Mouse (Mus musculus) kidney, embryonic 14.5 days (tissue): ENCODE results near the gene Ptprm. TPM values are rescaled to one million over a fixed set of nuclear protein-coding genes. Genes with fewer than 3 reads are reported as not detected.

Source experiments
- ATAC-seq: fragments of 200-750 bp; cut with Nextera tagmentation; 2 replicates; pipeline ENCODE4 v1.8.0; 2017; ENCODE audit warnings: moderate number of reproducible peaks, mild to moderate bottlenecking, moderate TSS enrichment, moderate library complexity; ENCODE audit not compliant: low FRiP score, low TSS enrichment
- H3K27ac ChIP-seq: fragments of 300-500 bp; sonication (generic); 2 replicates; pipeline ENCODE4 v1.5.1; 2014; ENCODE audit warnings: low read depth, mild to moderate bottlenecking, low read length, moderate library complexity, mixed read lengths
- H3K27me3 ChIP-seq: fragments of 300-500 bp; sonication (generic); 2 replicates; pipeline ENCODE4 v1.6.1; 2014; ENCODE audit warnings: mild to moderate bottlenecking, low read length; ENCODE audit not compliant: control insufficient read depth, insufficient read depth
- H3K36me3 ChIP-seq: fragments of 300-500 bp; sonication (generic); 2 replicates; pipeline ENCODE4 v1.6.1; 2014; ENCODE audit warnings: low read length, mixed read lengths; ENCODE audit not compliant: control insufficient read depth, insufficient read depth
- H3K4me1 ChIP-seq: fragments of 300-500 bp; sonication (generic); 2 replicates; pipeline ENCODE4 v1.6.1; 2014; ENCODE audit warnings: low read length, mixed read lengths; ENCODE audit not compliant: control insufficient read depth, insufficient read depth
- H3K4me2 ChIP-seq: fragments of 300-500 bp; sonication (generic); replicated peaks from 2 replicates; pipeline ENCODE4 v1.6.1; 2014; ENCODE audit warnings: low read depth, mild to moderate bottlenecking, low read length
- H3K4me3 ChIP-seq: fragments of 300-500 bp; sonication (generic); 2 replicates; pipeline ENCODE4 v1.5.1; 2014; ENCODE audit warnings: mild to moderate bottlenecking, low read length
- H3K9ac ChIP-seq: fragments of 300-500 bp; sonication (generic); 2 replicates; pipeline ENCODE4 v1.6.1; 2014; ENCODE audit warnings: low read depth, mild to moderate bottlenecking, low read length, moderate library complexity
- H3K9me3 ChIP-seq: fragments of 300-500 bp; sonication (generic); 2 replicates; pipeline ENCODE4 v1.6.1; 2016; ENCODE audit warnings: low read length; ENCODE audit not compliant: control insufficient read depth
- WGBS: fragments of 180-500 bp; shearing (Covaris S2); extraction: QIAGEN DNeasy Blood & Tissue Kit; methylation state at CpG from one replicate; pipeline ENCODE4 v1.1.7; 2014; 5-methylcytosine and 5-hydroxymethylcytosine counted together
- polyA plus RNA-seq: library from polyadenylated mRNA; unstranded; fragments of >200 nt; fragmentation: Nextera tagmentation; extraction: Ambion mirVana; gene quantifications from 2 replicates; pipeline ENCODE4 v1.2.1, GENCODE M21; 2014

Ptprm gene
- polyA plus RNA-seq, 1 experiment from 2014 or later: 22.6 TPM

GRCm38 (mm10) chr17:66761326-66762296, 592.6 kb downstream of the Ptprm start:
- no peaks in the 10 kb centered on the region for H3K9me3 ChIP-seq
- WGBS: 28% methylated on average over 26 of the region's 26 CpGs
- peak overlapping the region; percentile 4; the same call in 1 of the 2 replicates for H3K9ac ChIP-seq
- no peaks in the 10 kb centered on the region for H3K36me3 ChIP-seq
- H3K4me2 ChIP-seq: peak overlapping the region; percentile 29
- peaks cover 21% of the 10 kb centered on the region for H3K4me1 ChIP-seq
- no peaks in the 10 kb centered on the region for H3K27me3 ChIP-seq
- no peak overlapping the region for H3K4me3 ChIP-seq
- peak overlapping the region; percentile 67; the same call in 1 of the 2 replicates for H3K27ac ChIP-seq
- ATAC-seq: peak; percentile 86

GRCm38 (mm10) chr17:66757025-66757511, 597.2 kb downstream of the Ptprm start:
- ATAC-seq: no peak
- WGBS: 37% methylated on average over 10 of the region's 10 CpGs
- H3K4me2 ChIP-seq: no peak overlapping the region
- no peaks in the 10 kb centered on the region for H3K27me3 ChIP-seq
- H3K9ac ChIP-seq: no peak overlapping the region
- no peaks in the 10 kb centered on the region for H3K9me3 ChIP-seq
- no peak overlapping the region for H3K27ac ChIP-seq
- H3K36me3 ChIP-seq: no peaks in the 10 kb centered on the region
- no peak overlapping the region for H3K4me3 ChIP-seq
- H3K4me1 ChIP-seq: peaks cover 23% of the 10 kb centered on the region

- no peak for ATAC-seq
- no peak overlapping the region for H3K4me2 ChIP-seq
- peaks cover 18% of the 10 kb centered on the region for H3K4me1 ChIP-seq
- no peak overlapping the region for H3K4me3 ChIP-seq
- no peaks in the 10 kb centered on the region for H3K9me3 ChIP-seq
- H3K36me3 ChIP-seq: no peaks in the 10 kb centered on the region
- H3K27ac ChIP-seq: peak overlapping the region; percentile 25; the same call in 1 of the 2 replicates
- no peak overlapping the region for H3K9ac ChIP-seq
- 58% methylated on average over 9 of the region's 9 CpGs for WGBS
- no peaks in the 10 kb centered on the region for H3K27me3 ChIP-seq
These were observed 597.8 kb downstream of the Ptprm start for GRCm38 (mm10) chr17:66756500-66756899.

- no peaks in the 10 kb centered on the region for H3K36me3 ChIP-seq
- no peak overlapping the region for H3K4me2 ChIP-seq
- H3K9me3 ChIP-seq: no peaks in the 10 kb centered on the region
- H3K27ac ChIP-seq: 0 out of 2 replicates have a peak overlapping the region, but pooled peaks have one; percentile 24
- 20% methylated on average over 3 of the region's 3 CpGs for WGBS
- peaks cover 13% of the 10 kb centered on the region; the same call in 1 of the 2 replicates for H3K4me1 ChIP-seq
- peak; percentile 61; the same call in 1 of the 2 replicates for ATAC-seq
- no peak overlapping the region for H3K4me3 ChIP-seq
- H3K27me3 ChIP-seq: no peaks in the 10 kb centered on the region
- H3K9ac ChIP-seq: no peak overlapping the region
These were observed 599.0 kb downstream of the Ptprm start for GRCm38 (mm10) chr17:66755191-66755654.

GRCm38 (mm10) chr17:66754208-66754865, 599.9 kb downstream of the Ptprm start:
- WGBS: 35% methylated on average over 9 of the region's 9 CpGs
- no peaks in the 10 kb centered on the region for H3K36me3 ChIP-seq
- no peaks in the 10 kb centered on the region for H3K9me3 ChIP-seq
- no peak overlapping the region for H3K9ac ChIP-seq
- no peak overlapping the region for H3K4me2 ChIP-seq
- no peak overlapping the region for H3K4me3 ChIP-seq
- H3K4me1 ChIP-seq: peaks cover 13% of the 10 kb centered on the region; the same call in 1 of the 2 replicates
- peak overlapping the region; percentile 73; the same call in 1 of the 2 replicates for H3K27ac ChIP-seq
- peak; percentile 61 for ATAC-seq
- H3K27me3 ChIP-seq: no peaks in the 10 kb centered on the region

GRCm38 (mm10) chr17:66751746-66752145, 602.5 kb downstream of the Ptprm start:
- Histone ChIP-seq H3K27ac (no peak overlapping the region), H3K4me1 (peaks cover 13% of the 10 kb centered on the region; the same call in 1 of the 2 replicates), H3K4me2 (no peak overlapping the region), H3K36me3 (no peaks in the 10 kb centered on the region), H3K9me3 (no peaks in the 10 kb centered on the region), H3K4me3 (no peak overlapping the region), H3K27me3 (no peaks in the 10 kb centered on the region), H3K9ac (no peak overlapping the region)
- WGBS: 89% methylated on average over 8 of the region's 8 CpGs
- no peak for ATAC-seq

- ATAC-seq: no peak
- Histone ChIP-seq H3K9me3 (no peaks in the 10 kb centered on the region), H3K4me1 (peaks cover 8% of the 10 kb centered on the region; the same call in 1 of the 2 replicates), H3K36me3 (no peaks in the 10 kb centered on the region), H3K27ac (no peak overlapping the region), H3K4me2 (no peak overlapping the region), H3K9ac (no peak overlapping the region), H3K27me3 (no peaks in the 10 kb centered on the region), H3K4me3 (no peak overlapping the region)
- 72% methylated on average over 4 of the region's 4 CpGs for WGBS
These were observed 603.6 kb downstream of the Ptprm start for GRCm38 (mm10) chr17:66750481-66751206.

- no peak overlapping the region for H3K4me2 ChIP-seq
- no peaks in the 10 kb centered on the region for H3K27me3 ChIP-seq
- H3K27ac ChIP-seq: no peak overlapping the region
- no peak for ATAC-seq
- H3K36me3 ChIP-seq: no peaks in the 10 kb centered on the region
- no peak overlapping the region for H3K9ac ChIP-seq
- H3K9me3 ChIP-seq: no peaks in the 10 kb centered on the region
- H3K4me1 ChIP-seq: peaks cover 5% of the 10 kb centered on the region; the same call in 1 of the 2 replicates
- H3K4me3 ChIP-seq: no peak overlapping the region
- WGBS: 90% methylated on average over 7 of the region's 7 CpGs
These were observed 604.3 kb downstream of the Ptprm start for GRCm38 (mm10) chr17:66749976-66750375.
